Mouse (Mus musculus): ENCODE measurements at regions not wholly inside any gene's neighbourhood (a gene's known extent, or its start where the extent isn't known, plus 50 kb on each side); places are given as distances from the start of the nearest gene placed in this dataset.

GRCm38 (mm10) chr7:72774031-72774770 is 467.8 kb upstream of the Mctp2 start:
- Histone ChIP-seq H3K4me3 (replicated peaks; ENCODE audit: low read length) (no peak overlapping the region), H3K27ac (ENCODE audit: low read length) (no peak overlapping the region), H3K4me2 (ENCODE audit: low read depth, low read length) (no peak overlapping the region), H3K36me3 (ENCODE audit: control insufficient read depth, insufficient read depth, low read length) (no peaks in the 10 kb centered on the region), H3K4me1 (ENCODE audit: control insufficient read depth, insufficient read depth, low read length) (no peaks in the 10 kb centered on the region), H3K9me3 (replicated peaks; ENCODE audit: control insufficient read depth, low read length) (no peaks in the 10 kb centered on the region), H3K9ac (ENCODE audit: low read length) (no peak overlapping the region), H3K27me3 (ENCODE audit: control insufficient read depth, insufficient read depth, low read length) (no peaks in the 10 kb centered on the region)
- ATAC-seq (ENCODE audit: insufficient read depth, low FRiP score), result no peak
- WGBS, result 55% methylated on average over 3 of the region's 3 CpGs

- Histone ChIP-seq H3K4me1 (ENCODE audit: control insufficient read depth, insufficient read depth, low read length) (no peaks in the 10 kb centered on the region), H3K4me3 (replicated peaks; ENCODE audit: low read length) (no peak overlapping the region), H3K27ac (ENCODE audit: low read length) (no peak overlapping the region), H3K27me3 (ENCODE audit: control insufficient read depth, insufficient read depth, low read length) (no peaks in the 10 kb centered on the region), H3K4me2 (ENCODE audit: low read depth, low read length) (no peak overlapping the region), H3K9ac (ENCODE audit: low read length) (no peak overlapping the region), H3K9me3 (replicated peaks; ENCODE audit: control insufficient read depth, low read length) (no peaks in the 10 kb centered on the region), H3K36me3 (ENCODE audit: control insufficient read depth, insufficient read depth, low read length) (no peaks in the 10 kb centered on the region)
- 53% methylated on average over 3 of the region's 3 CpGs for WGBS
- ATAC-seq (ENCODE audit: insufficient read depth, low FRiP score), result no peak
These were observed 468.3 kb upstream of the Mctp2 start for GRCm38 (mm10) chr7:72774771-72775119.

- H3K36me3 ChIP-seq (ENCODE audit: control insufficient read depth, insufficient read depth, low read length), result no peaks in the 10 kb centered on the region
- no peak overlapping the region for H3K27ac ChIP-seq (ENCODE audit: low read length)
- H3K4me3 ChIP-seq (replicated peaks; ENCODE audit: low read length), result no peak overlapping the region
- H3K4me2 ChIP-seq (ENCODE audit: low read depth, low read length), result no peak overlapping the region
- WGBS, result 94% methylated on average over 1 of the region's 1 CpGs
- ATAC-seq (ENCODE audit: insufficient read depth, low FRiP score), result no peak
- no peak overlapping the region for H3K9ac ChIP-seq (ENCODE audit: low read length)
- H3K4me1 ChIP-seq (ENCODE audit: control insufficient read depth, insufficient read depth, low read length), result no peaks in the 10 kb centered on the region
- no peaks in the 10 kb centered on the region for H3K9me3 ChIP-seq (replicated peaks; ENCODE audit: control insufficient read depth, low read length)
- no peaks in the 10 kb centered on the region for H3K27me3 ChIP-seq (ENCODE audit: control insufficient read depth, insufficient read depth, low read length)
These were observed 480.9 kb upstream of the Mctp2 start for GRCm38 (mm10) chr7:72787306-72787705.

- no peaks in the 10 kb centered on the region for H3K4me1 ChIP-seq (ENCODE audit: control insufficient read depth, insufficient read depth, low read length)
- 28% methylated on average over 2 of the region's 2 CpGs for WGBS
- no peak overlapping the region for H3K4me2 ChIP-seq (ENCODE audit: low read depth, low read length)
- no peak for ATAC-seq (ENCODE audit: insufficient read depth, low FRiP score)
- no peaks in the 10 kb centered on the region for H3K36me3 ChIP-seq (ENCODE audit: control insufficient read depth, insufficient read depth, low read length)
- H3K4me3 ChIP-seq (replicated peaks; ENCODE audit: low read length), result no peak overlapping the region
- H3K27me3 ChIP-seq (ENCODE audit: control insufficient read depth, insufficient read depth, low read length), result no peaks in the 10 kb centered on the region
- H3K27ac ChIP-seq (ENCODE audit: low read length), result no peak overlapping the region
- no peak overlapping the region for H3K9ac ChIP-seq (ENCODE audit: low read length)
- H3K9me3 ChIP-seq (replicated peaks; ENCODE audit: control insufficient read depth, low read length), result no peaks in the 10 kb centered on the region
These were observed 481.9 kb upstream of the Mctp2 start for GRCm38 (mm10) chr7:72788261-72788660.

GRCm38 (mm10) chr7:72822142-72822541 is 515.7 kb upstream of the Mctp2 start:
- no peaks in the 10 kb centered on the region for H3K36me3 ChIP-seq (ENCODE audit: control insufficient read depth, insufficient read depth, low read length)
- H3K4me1 ChIP-seq (ENCODE audit: control insufficient read depth, insufficient read depth, low read length), result no peaks in the 10 kb centered on the region
- H3K9ac ChIP-seq (ENCODE audit: low read length), result no peak overlapping the region
- H3K4me2 ChIP-seq (ENCODE audit: low read depth, low read length), result no peak overlapping the region
- H3K4me3 ChIP-seq (replicated peaks; ENCODE audit: low read length), result no peak overlapping the region
- no peaks in the 10 kb centered on the region for H3K9me3 ChIP-seq (replicated peaks; ENCODE audit: control insufficient read depth, low read length)
- WGBS, result 81% methylated on average over 3 of the region's 3 CpGs
- no peaks in the 10 kb centered on the region for H3K27me3 ChIP-seq (ENCODE audit: control insufficient read depth, insufficient read depth, low read length)
- no peak for ATAC-seq (ENCODE audit: insufficient read depth, low FRiP score)
- H3K27ac ChIP-seq (ENCODE audit: low read length), result no peak overlapping the region

GRCm38 (mm10) chr7:72826597-72826996 is 520.2 kb upstream of the Mctp2 start:
- H3K4me2 ChIP-seq (ENCODE audit: low read depth, low read length), result no peak overlapping the region
- no peak overlapping the region for H3K9ac ChIP-seq (ENCODE audit: low read length)
- no peaks in the 10 kb centered on the region for H3K27me3 ChIP-seq (ENCODE audit: control insufficient read depth, insufficient read depth, low read length)
- 80% methylated on average over 3 of the region's 3 CpGs for WGBS
- H3K9me3 ChIP-seq (replicated peaks; ENCODE audit: control insufficient read depth, low read length), result no peaks in the 10 kb centered on the region
- ATAC-seq (ENCODE audit: insufficient read depth, low FRiP score), result no peak
- no peaks in the 10 kb centered on the region for H3K36me3 ChIP-seq (ENCODE audit: control insufficient read depth, insufficient read depth, low read length)
- no peaks in the 10 kb centered on the region for H3K4me1 ChIP-seq (ENCODE audit: control insufficient read depth, insufficient read depth, low read length)
- no peak overlapping the region for H3K4me3 ChIP-seq (replicated peaks; ENCODE audit: low read length)
- no peak overlapping the region for H3K27ac ChIP-seq (ENCODE audit: low read length)

- no peak overlapping the region for H3K4me2 ChIP-seq (ENCODE audit: low read depth, low read length)
- H3K9me3 ChIP-seq (replicated peaks; ENCODE audit: control insufficient read depth, low read length), result no peaks in the 10 kb centered on the region
- H3K4me1 ChIP-seq (ENCODE audit: control insufficient read depth, insufficient read depth, low read length), result no peaks in the 10 kb centered on the region
- no peak overlapping the region for H3K4me3 ChIP-seq (replicated peaks; ENCODE audit: low read length)
- WGBS, result 84% methylated on average over 1 of the region's 1 CpGs
- H3K27me3 ChIP-seq (ENCODE audit: control insufficient read depth, insufficient read depth, low read length), result no peaks in the 10 kb centered on the region
- no peak overlapping the region for H3K9ac ChIP-seq (ENCODE audit: low read length)
- no peaks in the 10 kb centered on the region for H3K36me3 ChIP-seq (ENCODE audit: control insufficient read depth, insufficient read depth, low read length)
- no peak overlapping the region for H3K27ac ChIP-seq (ENCODE audit: low read length)
- no peak for ATAC-seq (ENCODE audit: insufficient read depth, low FRiP score)
These were observed 529.0 kb upstream of the Mctp2 start for GRCm38 (mm10) chr7:72835423-72835822.

GRCm38 (mm10) chr7:72836026-72836425 is 529.6 kb upstream of the Mctp2 start:
- ATAC-seq (ENCODE audit: insufficient read depth, low FRiP score), result no peak
- Histone ChIP-seq H3K9ac (ENCODE audit: low read length) (no peak overlapping the region), H3K27me3 (ENCODE audit: control insufficient read depth, insufficient read depth, low read length) (no peaks in the 10 kb centered on the region), H3K4me1 (ENCODE audit: control insufficient read depth, insufficient read depth, low read length) (no peaks in the 10 kb centered on the region), H3K4me2 (ENCODE audit: low read depth, low read length) (no peak overlapping the region), H3K9me3 (replicated peaks; ENCODE audit: control insufficient read depth, low read length) (no peaks in the 10 kb centered on the region), H3K27ac (ENCODE audit: low read length) (no peak overlapping the region), H3K36me3 (ENCODE audit: control insufficient read depth, insufficient read depth, low read length) (no peaks in the 10 kb centered on the region), H3K4me3 (replicated peaks; ENCODE audit: low read length) (no peak overlapping the region)
- 81% methylated on average over 4 of the region's 4 CpGs for WGBS

- no peak overlapping the region for H3K9ac ChIP-seq (ENCODE audit: low read length)
- H3K4me3 ChIP-seq (replicated peaks; ENCODE audit: low read length), result no peak overlapping the region
- no peak overlapping the region for H3K4me2 ChIP-seq (ENCODE audit: low read depth, low read length)
- H3K36me3 ChIP-seq (ENCODE audit: control insufficient read depth, insufficient read depth, low read length), result no peaks in the 10 kb centered on the region
- H3K27ac ChIP-seq (ENCODE audit: low read length), result no peak overlapping the region
- H3K27me3 ChIP-seq (ENCODE audit: control insufficient read depth, insufficient read depth, low read length), result no peaks in the 10 kb centered on the region
- no peaks in the 10 kb centered on the region for H3K4me1 ChIP-seq (ENCODE audit: control insufficient read depth, insufficient read depth, low read length)
- no peaks in the 10 kb centered on the region for H3K9me3 ChIP-seq (replicated peaks; ENCODE audit: control insufficient read depth, low read length)
- ATAC-seq (ENCODE audit: insufficient read depth, low FRiP score), result no peak
- 86% methylated on average over 6 of the region's 6 CpGs for WGBS
These were observed 530.1 kb upstream of the Mctp2 start for GRCm38 (mm10) chr7:72836457-72836985.
